Mouse (Mus musculus) cortical plate, adult 2 months (tissue): ENCODE results near the gene Naglu.

Experiments
- CTCF ChIP-seq: fragments of 200-500 bp; IDR thresholded peaks from 2 replicates; pipeline ENCODE4 v1.5.1; 2011; ENCODE audit warnings: mild to moderate bottlenecking, control low read depth, low read length; ENCODE audit not compliant: insufficient read depth; ENCODE audit errors: extremely low read depth
- POLR2A ChIP-seq: fragments of 200-500 bp; IDR thresholded peaks from 2 replicates; pipeline ENCODE4 v1.6.1; 2011; ENCODE audit warnings: mild to moderate bottlenecking, low read length, control low read depth; ENCODE audit not compliant: insufficient read depth; ENCODE audit errors: extremely low read depth

DNA sequence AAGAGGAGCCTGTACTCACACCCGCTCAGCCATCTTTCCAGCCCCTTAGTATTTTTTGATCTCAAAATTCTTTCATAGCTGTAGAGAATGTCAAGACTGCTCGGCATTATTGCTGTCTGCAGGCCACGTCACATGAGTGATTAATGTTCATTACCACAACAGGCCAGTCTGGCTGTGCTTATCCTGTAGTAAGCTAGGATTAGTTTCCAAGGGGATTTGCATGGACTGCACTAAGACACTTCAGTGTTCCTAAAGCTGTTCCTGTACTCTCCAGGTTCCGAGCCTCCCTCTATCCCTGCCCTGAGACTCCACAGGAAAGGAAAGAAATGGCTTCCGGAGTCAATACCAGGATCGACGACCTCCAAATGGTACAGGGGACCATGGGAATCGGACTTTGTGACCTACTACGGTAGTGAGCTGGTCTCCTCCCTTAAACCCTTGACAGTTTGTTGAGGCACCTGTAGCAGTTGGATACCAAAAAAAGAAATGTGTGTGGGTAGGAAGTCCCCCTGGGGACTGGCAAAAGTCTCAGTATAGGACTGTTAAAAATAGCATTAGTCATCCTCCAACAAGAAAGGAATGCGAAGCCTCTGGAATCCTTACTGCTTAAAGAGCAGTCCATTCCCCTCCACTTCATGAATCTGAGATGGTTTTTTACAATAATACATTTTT lies 39.5 kb upstream of the Naglu start:
- no peak for TF ChIP-seq CTCF
- TF ChIP-seq POLR2A = no peak
